10 mouse cellular contexts compared by ENCODE assay signal in the genomic region with DNA sequence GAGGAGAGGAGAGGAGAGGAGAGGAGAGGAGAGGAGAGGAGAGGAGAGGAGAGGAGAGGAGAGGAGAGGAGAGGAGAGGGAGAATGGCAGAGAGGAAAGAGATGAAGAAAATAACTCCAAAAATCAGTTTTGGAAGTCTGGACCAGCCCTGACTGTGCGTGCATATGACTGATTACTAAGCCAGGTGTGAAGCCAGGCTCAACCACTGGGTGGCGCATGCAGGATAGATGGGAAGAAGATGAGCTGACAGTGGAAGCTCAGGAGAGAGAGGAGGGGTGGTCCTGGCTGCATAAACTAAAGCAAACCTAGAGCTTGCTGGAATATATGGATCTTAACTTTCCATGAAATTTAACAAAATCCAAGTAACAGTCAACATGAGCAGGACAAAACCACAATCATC. TPM values are rescaled to one million over a fixed set of nuclear protein-coding genes. Genes with fewer than 3 reads are reported as not detected.
A peak's percentile ranks its signal among the peaks of the same experiment; 100 is the strongest.
DNase-seq lines count a peak whose midpoint lies in the region; ATAC-seq and TF ChIP-seq lines count a peak whose summit lies in the region.
"Had no signal": no experiment of that assay in that cellular context is flagged by ENCODE, and none has a peak within 500 bp of the region (broad histone marks: within the 10 kb centered on the region; RNA-seq: fewer than 3 reads in every experiment).

No protein-coding gene starts in this region.

- no peak overlapping the region for H3K4me3 ChIP-seq in midbrain, embryonic 10.5 days
- H3K4me3 ChIP-seq in midbrain, embryonic 13.5 days (replicated peaks): no peak overlapping the region
- no peak overlapping the region for H3K4me3 ChIP-seq in cortical plate, adult 2 months (ENCODE audit: insufficient read depth, low read length)
- H3K4me3 ChIP-seq in limb, embryonic 14.5 days (replicated peaks; ENCODE audit: low read length): no peak overlapping the region
- H3K4me3 ChIP-seq: erythroblast, embryonic 14.5 days had no signal

- WGBS in midbrain, embryonic 10.5 days: 27% methylated on average over 2 of the region's 2 CpGs
- 33% methylated on average over 2 of the region's 2 CpGs for WGBS in midbrain, embryonic 13.5 days
- 29% methylated on average over 2 of the region's 2 CpGs for WGBS in limb, embryonic 14.5 days

- H3K4me1 ChIP-seq in midbrain, embryonic 10.5 days: no peaks in the 10 kb centered on the region
- no peaks in the 10 kb centered on the region for H3K4me1 ChIP-seq in midbrain, embryonic 13.5 days (replicated peaks)
- H3K4me1 ChIP-seq in cortical plate, adult 2 months (ENCODE audit: control insufficient read depth, insufficient read depth, low read length): no peaks in the 10 kb centered on the region
- no peaks in the 10 kb centered on the region for H3K4me1 ChIP-seq in limb, embryonic 14.5 days (ENCODE audit: control insufficient read depth, insufficient read depth, low read length)

- no peak for TF ChIP-seq POLR2A in cortical plate, adult 2 months (IDR thresholded peaks at IDR 0.05; ENCODE audit: extremely low read depth, insufficient read depth, low read length)
- TF ChIP-seq POLR2A in limb, embryonic 14.5 days (IDR thresholded peaks at IDR 0.05; ENCODE audit: borderline replicate concordance, extremely low read depth, insufficient read depth, insufficient read length): no peak

- H3K36me3 ChIP-seq in midbrain, embryonic 10.5 days: peaks cover 17% of the 10 kb centered on the region
- peaks cover 7% of the 10 kb centered on the region for H3K36me3 ChIP-seq in midbrain, embryonic 13.5 days
- peaks cover 11% of the 10 kb centered on the region; the same call in 1 of the 2 replicates for H3K36me3 ChIP-seq in limb, embryonic 14.5 days (ENCODE audit: control insufficient read depth, insufficient read depth, low read length)

- H3K4me2 ChIP-seq in midbrain, embryonic 13.5 days (replicated peaks): no peak overlapping the region
- no peak overlapping the region for H3K4me2 ChIP-seq in limb, embryonic 14.5 days (replicated peaks; ENCODE audit: low read depth, low read length, severe bottlenecking)

- peak; percentile 76 for TF ChIP-seq CTCF in cortical plate, adult 2 months (IDR thresholded peaks at IDR 0.05; ENCODE audit: extremely low read depth, insufficient read depth, low read length)

- peaks cover 8% of the 10 kb centered on the region for H3K27me3 ChIP-seq in midbrain, embryonic 10.5 days (ENCODE audit: low read depth, poor library complexity, severe bottlenecking)
- H3K27me3 ChIP-seq in midbrain, embryonic 13.5 days: no peaks in the 10 kb centered on the region
- no peaks in the 10 kb centered on the region for H3K27me3 ChIP-seq in limb, embryonic 14.5 days (ENCODE audit: control insufficient read depth, insufficient read depth, low read length)

- intact Hi-C loops in heart, postnatal 14 days (cut with DNase I): loop anchor here (1.0 to 10.0 kb wide), 3 partner anchors 41 to 397 kb away; no protein-coding TSS in a partner anchor

- H3K9ac ChIP-seq in midbrain, embryonic 13.5 days (replicated peaks): no peak overlapping the region
- no peak overlapping the region for H3K9ac ChIP-seq in limb, embryonic 14.5 days (ENCODE audit: low read depth, low read length, severe bottlenecking)

- peak; percentile 44 for DNase-seq in midbrain, embryonic 10.5 days (ENCODE audit: low spot score)
- DNase-seq in ZHBTc4 (ENCODE audit: low read depth, low spot score): peak; percentile 65
- DNase-seq in heart, postnatal 14 days: peak; percentile 61 to 79
- DNase-seq in limb, embryonic 14.5 days (ENCODE audit: low spot score): peak; percentile 32
- peak; percentile 66 for DNase-seq in retina, postnatal 1 day

- no peaks in the 10 kb centered on the region for H3K9me3 ChIP-seq in midbrain, embryonic 10.5 days (replicated peaks)
- H3K9me3 ChIP-seq in midbrain, embryonic 13.5 days: no peaks in the 10 kb centered on the region
- H3K9me3 ChIP-seq in limb, embryonic 14.5 days (ENCODE audit: control insufficient read depth, low read length): no peaks in the 10 kb centered on the region

- no peak overlapping the region for H3K27ac ChIP-seq in midbrain, embryonic 10.5 days (replicated peaks)
- H3K27ac ChIP-seq in midbrain, embryonic 13.5 days: no peak overlapping the region
- no peak overlapping the region for H3K27ac ChIP-seq in cortical plate, adult 2 months (ENCODE audit: insufficient read depth, low read length)
- H3K27ac ChIP-seq in limb, embryonic 14.5 days (replicated peaks; ENCODE audit: low read depth, low read length): no peak overlapping the region

- no peak for ATAC-seq in midbrain, embryonic 13.5 days
- ATAC-seq in limb, embryonic 14.5 days (ENCODE audit: low FRiP score, low read depth): no peak
- no peak for ATAC-seq in activated CD4-positive, CD25-positive, alpha-beta regulatory T cell, adult 4 months

RNA-seq across cellular contexts. Expression of a gene that starts 6.9 kb away (rescaled TPM):
- 83.6 and 85.0 TPM in 2 replicates for polyA plus RNA-seq in midbrain, embryonic 10.5 days (2016; fragmentation: Nextera tagmentation; extraction: Ambion mirVana)
- polyA plus RNA-seq in midbrain, embryonic 13.5 days (2015; fragmentation: Nextera tagmentation; extraction: Ambion mirVana): 72.8 and 80.9 TPM in 2 replicates
- 9.8 and 10.2 TPM in 2 replicates for polyA plus RNA-seq in cortical plate, adult 2 months (2012; rRNA removed)
- 1 to 10 TPM; 8.3 to 8.8 TPM for total RNA-seq in heart, postnatal 14 days (2021)
- 39.6 and 48.7 TPM in 2 replicates for polyA plus RNA-seq in limb, embryonic 14.5 days (2012; rRNA removed)
- 56.1 and 61.6 TPM in 2 replicates for polyA plus RNA-seq in limb, embryonic 14.5 days (2014; fragmentation: Nextera tagmentation; extraction: Ambion mirVana)
- 10 to 100 TPM; 33.0 to 34.5 TPM for polyA plus RNA-seq in activated CD4-positive, CD25-positive, alpha-beta regulatory T cell, adult 4 months (2017; shearing (Covaris generic))

RNA-seq across cellular contexts. Expression of a gene that starts 16.8 kb away (rescaled TPM):
- polyA plus RNA-seq in midbrain, embryonic 10.5 days (2016; fragmentation: Nextera tagmentation; extraction: Ambion mirVana): not detected in 2 replicates
- polyA plus RNA-seq in midbrain, embryonic 13.5 days (2015; fragmentation: Nextera tagmentation; extraction: Ambion mirVana): not detected in 2 replicates
- polyA plus RNA-seq in cortical plate, adult 2 months (2012; rRNA removed): not detected in 2 replicates
- total RNA-seq in heart, postnatal 14 days (2021): not detected
- 0.83 and 0.87 TPM in 2 replicates for polyA plus RNA-seq in limb, embryonic 14.5 days (2012; rRNA removed)
- 0.93 and 0.99 TPM in 2 replicates for polyA plus RNA-seq in limb, embryonic 14.5 days (2014; fragmentation: Nextera tagmentation; extraction: Ambion mirVana)
- polyA plus RNA-seq in activated CD4-positive, CD25-positive, alpha-beta regulatory T cell, adult 4 months (2017; shearing (Covaris generic)): not detected
- polyA plus RNA-seq: erythroblast, embryonic 14.5 days; liver, embryonic 16.5 days had no signal

RNA-seq across cellular contexts. Expression of a gene that starts 31.5 kb away (rescaled TPM):
- polyA plus RNA-seq in midbrain, embryonic 10.5 days (2016; fragmentation: Nextera tagmentation; extraction: Ambion mirVana): 16.4 and 27.9 TPM in 2 replicates
- polyA plus RNA-seq in midbrain, embryonic 13.5 days (2015; fragmentation: Nextera tagmentation; extraction: Ambion mirVana): 16.7 and 21.2 TPM in 2 replicates
- polyA plus RNA-seq in cortical plate, adult 2 months (2012; rRNA removed): 16.3 and 16.6 TPM in 2 replicates
- 100 to 1,000 TPM; 216 to 248 TPM for total RNA-seq in heart, postnatal 14 days (2021)
- 399 and 527 TPM in 2 replicates for polyA plus RNA-seq in limb, embryonic 14.5 days (2012; rRNA removed)
- polyA plus RNA-seq in limb, embryonic 14.5 days (2014; fragmentation: Nextera tagmentation; extraction: Ambion mirVana): 223 and 226 TPM in 2 replicates
- not detected for polyA plus RNA-seq in activated CD4-positive, CD25-positive, alpha-beta regulatory T cell, adult 4 months (2017; shearing (Covaris generic))

RNA-seq across cellular contexts. Expression of a gene that starts 41.1 kb away (rescaled TPM):
- polyA plus RNA-seq in midbrain, embryonic 10.5 days (2016; fragmentation: Nextera tagmentation; extraction: Ambion mirVana): 0.06 and 0.11 TPM in 2 replicates
- 0.63 and 0.80 TPM in 2 replicates for polyA plus RNA-seq in midbrain, embryonic 13.5 days (2015; fragmentation: Nextera tagmentation; extraction: Ambion mirVana)
- 0.90 and 1.0 TPM in 2 replicates for polyA plus RNA-seq in cortical plate, adult 2 months (2012; rRNA removed)
- not detected for total RNA-seq in heart, postnatal 14 days (2021)
- polyA plus RNA-seq in limb, embryonic 14.5 days (2012; rRNA removed): 0.35 and 0.49 TPM in 2 replicates
- 0.12 and 0.25 TPM in 2 replicates for polyA plus RNA-seq in limb, embryonic 14.5 days (2014; fragmentation: Nextera tagmentation; extraction: Ambion mirVana)
- polyA plus RNA-seq in activated CD4-positive, CD25-positive, alpha-beta regulatory T cell, adult 4 months (2017; shearing (Covaris generic)): under 1 TPM; 0.09 to 0.22 TPM
- polyA plus RNA-seq: erythroblast, embryonic 14.5 days; liver, embryonic 16.5 days had no signal

RNA-seq across cellular contexts. Expression of a gene that starts 50.9 kb away (rescaled TPM):
- 0.17 and 0.19 TPM in 2 replicates for polyA plus RNA-seq in midbrain, embryonic 10.5 days (2016; fragmentation: Nextera tagmentation; extraction: Ambion mirVana)
- 2.6 and 2.8 TPM in 2 replicates for polyA plus RNA-seq in midbrain, embryonic 13.5 days (2015; fragmentation: Nextera tagmentation; extraction: Ambion mirVana)
- 41.7 and 46.2 TPM in 2 replicates for polyA plus RNA-seq in cortical plate, adult 2 months (2012; rRNA removed)
- total RNA-seq in heart, postnatal 14 days (2021): under 1 TPM in 1 of 2 experiments, not detected in 1; 0.14 TPM
- polyA plus RNA-seq in limb, embryonic 14.5 days (2012; rRNA removed): 0.77 and 0.79 TPM in 2 replicates
- polyA plus RNA-seq in limb, embryonic 14.5 days (2014; fragmentation: Nextera tagmentation; extraction: Ambion mirVana): 0.64 and 0.65 TPM in 2 replicates
- polyA plus RNA-seq in activated CD4-positive, CD25-positive, alpha-beta regulatory T cell, adult 4 months (2017; shearing (Covaris generic)): not detected
- polyA plus RNA-seq: erythroblast, embryonic 14.5 days had no signal

Comparison
In these comparisons a context has a peak if more than half of its experiments do, and no peak if none do; other contexts are left out.
1. RNA of a gene that starts 31.5 kb away (polyA plus RNA-seq): 223 to 527 TPM in limb, embryonic 14.5 days, 16.7 to 21.2 TPM in midbrain, embryonic 13.5 days, 16.3 to 16.6 TPM in cortical plate, adult 2 months and 16.4 to 27.9 TPM in midbrain, embryonic 10.5 days; not detected in activated CD4-positive, CD25-positive, alpha-beta regulatory T cell, adult 4 months; every median in the first group is over 10 times any median in the second.
2. Peak in every context shown above with its lines, with median percentiles within 50 percentile points of each other: DNase-seq.